Comparison of ENCODE assay signal across 8 mouse cellular contexts in genomic region chrX:166652400-166652799, GRCm38 (mm10).
DNase-seq lines count a peak whose midpoint lies in the region; ATAC-seq and TF ChIP-seq lines count a peak whose summit lies in the region.
"Had no signal": no experiment of that assay in that cellular context is flagged by ENCODE, and none has a peak within 500 bp of the region (broad histone marks: within the 10 kb centered on the region; RNA-seq: fewer than 3 reads in every experiment).

No protein-coding gene starts in this region.

- H3K27ac ChIP-seq in kidney, embryonic 16.5 days (ENCODE audit: low read length): no peak overlapping the region
- H3K27ac ChIP-seq in forebrain, postnatal 0 days (ENCODE audit: low read depth, low read length): no peak overlapping the region
- H3K27ac ChIP-seq in limb, embryonic 13.5 days: no peak overlapping the region
- H3K27ac ChIP-seq: embryonic facial prominence, embryonic 13.5 days had no signal

- H3K27me3 ChIP-seq in kidney, embryonic 16.5 days (ENCODE audit: insufficient read depth, low read length): peaks cover 12% of the 10 kb centered on the region; the same call in 1 of the 2 replicates
- no peaks in the 10 kb centered on the region for H3K27me3 ChIP-seq in E14TG2a.4 (ENCODE audit: insufficient read depth, low read length)
- no peaks in the 10 kb centered on the region for H3K27me3 ChIP-seq in forebrain, postnatal 0 days (ENCODE audit: insufficient read depth, low read length)
- peaks cover 21% of the 10 kb centered on the region for H3K27me3 ChIP-seq in limb, embryonic 13.5 days

- H3K9ac ChIP-seq in kidney, embryonic 16.5 days (replicated peaks; ENCODE audit: low read length): no peak overlapping the region
- no peak overlapping the region for H3K9ac ChIP-seq in forebrain, postnatal 0 days
- H3K9ac ChIP-seq in limb, embryonic 13.5 days: no peak overlapping the region
- H3K9ac ChIP-seq: embryonic facial prominence, embryonic 13.5 days had no signal

- no peaks in the 10 kb centered on the region for H3K4me1 ChIP-seq in kidney, embryonic 16.5 days (ENCODE audit: insufficient read depth, low read length)
- H3K4me1 ChIP-seq in E14TG2a.4 (replicated peaks; ENCODE audit: low read depth, low read length): no peaks in the 10 kb centered on the region
- no peaks in the 10 kb centered on the region for H3K4me1 ChIP-seq in forebrain, postnatal 0 days (ENCODE audit: insufficient read depth)
- no peaks in the 10 kb centered on the region for H3K4me1 ChIP-seq in limb, embryonic 13.5 days
- H3K4me1 ChIP-seq: embryonic facial prominence, embryonic 13.5 days had no signal

- ATAC-seq in kidney, embryonic 16.5 days (ENCODE audit: low FRiP score, low TSS enrichment): no peak
- ATAC-seq in forebrain, postnatal 0 days: peak; percentile 59; the same call in 1 of the 2 replicates
- peak; percentile 40; the same call in 1 of the 2 replicates for ATAC-seq in limb, embryonic 13.5 days (ENCODE audit: low FRiP score, low read depth)

- H3K4me2 ChIP-seq in kidney, embryonic 16.5 days (replicated peaks; ENCODE audit: low read depth, low read length): no peak overlapping the region
- no peak overlapping the region for H3K4me2 ChIP-seq in forebrain, postnatal 0 days (ENCODE audit: low read depth)
- H3K4me2 ChIP-seq in limb, embryonic 13.5 days (replicated peaks): no peak overlapping the region
- H3K4me2 ChIP-seq: embryonic facial prominence, embryonic 13.5 days had no signal

- no peak overlapping the region for H3K4me3 ChIP-seq in kidney, embryonic 16.5 days (ENCODE audit: low read length)
- no peak overlapping the region for H3K4me3 ChIP-seq in E14TG2a.4 (replicated peaks; ENCODE audit: low read length)
- no peak overlapping the region for H3K4me3 ChIP-seq in forebrain, postnatal 0 days (ENCODE audit: low read depth, low read length)
- H3K4me3 ChIP-seq in limb, embryonic 13.5 days: no peak overlapping the region
- H3K4me3 ChIP-seq: embryonic facial prominence, embryonic 13.5 days had no signal

- WGBS in kidney, embryonic 16.5 days: 75% methylated on average over 3 of the region's 3 CpGs
- WGBS in forebrain, postnatal 0 days: 67% methylated on average over 3 of the region's 3 CpGs
- 60% methylated on average over 3 of the region's 3 CpGs for WGBS in limb, embryonic 13.5 days

- peak; percentile 33 for DNase-seq in kidney, adult 9 months
- DNase-seq in adrenal gland, postnatal 10 days: peak; percentile 33
- peak; percentile 74 for DNase-seq in forebrain, postnatal 0 days
- peak; percentile 25 for DNase-seq in retina, adult 2 months (ENCODE audit: low read depth, low spot score)

- H3K9me3 ChIP-seq in kidney, embryonic 16.5 days (ENCODE audit: low read length): no peaks in the 10 kb centered on the region
- no peaks in the 10 kb centered on the region for H3K9me3 ChIP-seq in E14TG2a.4 (ENCODE audit: low read length)
- H3K9me3 ChIP-seq in forebrain, postnatal 0 days (ENCODE audit: low read length): no peaks in the 10 kb centered on the region
- no peaks in the 10 kb centered on the region for H3K9me3 ChIP-seq in limb, embryonic 13.5 days
- H3K9me3 ChIP-seq: embryonic facial prominence, embryonic 13.5 days had no signal

- peak; percentile 74 for TF ChIP-seq CTCF in E14TG2a.4 (conservative IDR thresholded peaks at IDR 0.05; ENCODE audit: low read length)
- peak; percentile 82 for TF ChIP-seq CTCF in forebrain, postnatal 0 days (IDR thresholded peaks at IDR 0.05; ENCODE audit: low read depth)

- H3K36me3 ChIP-seq in kidney, embryonic 16.5 days (ENCODE audit: insufficient read depth, low read length): no peaks in the 10 kb centered on the region
- no peaks in the 10 kb centered on the region for H3K36me3 ChIP-seq in E14TG2a.4 (ENCODE audit: insufficient read depth, low read length)
- H3K36me3 ChIP-seq in forebrain, postnatal 0 days (ENCODE audit: insufficient read depth): no peaks in the 10 kb centered on the region
- H3K36me3 ChIP-seq in limb, embryonic 13.5 days: no peaks in the 10 kb centered on the region
- H3K36me3 ChIP-seq: embryonic facial prominence, embryonic 13.5 days had no signal
